Mouse (Mus musculus) forebrain, embryonic 11.5 days (tissue): ENCODE results near the gene Hsf4. TPM values are rescaled to one million over a fixed set of nuclear protein-coding genes. Genes with fewer than 3 reads are reported as not detected.
"Not testable (repeated sequence)": the region's sequence is repeated elsewhere in the genome, so short reads cannot be mapped to it uniquely, and the experiment has no call there.

Experiments
- ATAC-seq: fragments of 200-750 bp; cut with Nextera tagmentation; replicated peaks from 2 replicates; pipeline ENCODE4 v1.8.0; 2017; ENCODE audit warnings: moderate TSS enrichment; ENCODE audit not compliant: low FRiP score
- DNase-seq: peaks from one replicate; pipeline ENCODE4 v3.0.0-alpha.2; 2017; ENCODE audit warnings: low spot score
- H3K27ac ChIP-seq: fragments of 300-500 bp; sonication (generic); 2 replicates; pipeline ENCODE4 v1.5.1; 2014; ENCODE audit warnings: low read depth, low read length
- H3K27me3 ChIP-seq: fragments of 300-500 bp; sonication (generic); 2 replicates; pipeline ENCODE4 v1.6.1; 2014; ENCODE audit warnings: mild to moderate bottlenecking, low read length, mixed read lengths; ENCODE audit not compliant: control insufficient read depth, insufficient read depth
- H3K36me3 ChIP-seq: fragments of 300-500 bp; sonication (generic); 2 replicates; pipeline ENCODE4 v1.6.1; 2014; ENCODE audit warnings: mild to moderate bottlenecking, low read length, moderate library complexity, mixed read lengths; ENCODE audit not compliant: control insufficient read depth, insufficient read depth
- H3K4me1 ChIP-seq: fragments of 300-500 bp; sonication (generic); replicated peaks from 2 replicates; pipeline ENCODE4 v1.6.1; 2014; ENCODE audit warnings: low read length, mixed read lengths; ENCODE audit not compliant: control insufficient read depth, insufficient read depth
- H3K4me2 ChIP-seq: fragments of 300-500 bp; sonication (generic); 2 replicates; pipeline ENCODE4 v1.6.1; 2014; ENCODE audit warnings: low read depth, mild to moderate bottlenecking, low read length, moderate library complexity, mixed read lengths; ENCODE audit not compliant: severe bottlenecking
- H3K4me3 ChIP-seq: fragments of 300-500 bp; sonication (generic); 2 replicates; pipeline ENCODE4 v1.5.1; 2014; ENCODE audit warnings: low read depth, low read length
- H3K9ac ChIP-seq: fragments of 300-500 bp; sonication (generic); 2 replicates; pipeline ENCODE4 v1.6.1; 2014; ENCODE audit warnings: low read length
- H3K9me3 ChIP-seq: fragments of 300-500 bp; sonication (generic); 2 replicates; pipeline ENCODE4 v1.6.1; 2016; ENCODE audit warnings: low read length, mixed read lengths; ENCODE audit not compliant: control insufficient read depth
- WGBS: fragments of 180-500 bp; shearing (Covaris S2); extraction: QIAGEN DNeasy Blood & Tissue Kit; methylation state at CpG from one replicate; pipeline ENCODE4 v1.1.7; 2014; 5-methylcytosine and 5-hydroxymethylcytosine counted together
- polyA plus RNA-seq: library from polyadenylated mRNA; unstranded; fragments of >200 nt; fragmentation: Nextera tagmentation; extraction: Ambion mirVana; gene quantifications from 2 replicates; pipeline ENCODE4 v1.2.1, GENCODE M21; 2014

The Hsf4 gene
- polyA plus RNA-seq = not detected in 2 replicates

DNA sequence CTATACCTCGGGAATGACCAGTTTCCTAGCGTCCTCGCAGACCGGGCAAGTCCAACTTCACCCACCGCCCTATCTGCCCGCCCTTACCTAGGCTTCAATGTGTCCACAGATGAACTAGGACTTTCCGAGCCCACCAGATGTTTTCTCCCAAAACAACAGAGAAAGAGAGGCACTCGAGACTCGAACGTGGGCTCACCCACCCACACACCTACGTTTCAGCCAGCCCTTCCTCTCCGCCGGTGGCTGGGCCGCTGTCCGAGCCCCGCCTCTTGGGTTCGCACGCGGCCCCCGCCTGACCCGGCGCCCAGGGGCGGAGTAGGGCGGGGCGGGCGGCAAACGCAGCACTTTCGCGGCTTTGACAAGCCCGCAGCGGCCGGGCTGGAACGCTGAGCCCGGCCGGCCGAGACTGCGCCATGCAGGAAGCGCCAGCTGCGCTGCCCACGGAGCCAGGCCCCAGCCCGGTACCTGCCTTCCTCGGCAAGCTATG lies at the start of gene Hsf4:
Gene Hsf4 (plus strand): TSS at position 341 of the 487 bp plus-strand sequence.
- no peaks in the 10 kb centered on the region; the same call in 1 of the 2 replicates for H3K9me3 ChIP-seq
- peak within 1 kb of the TSS; percentile 71 for H3K4me2 ChIP-seq
- H3K27ac ChIP-seq = no peak within 1 kb of the TSS
- DNase-seq (peak; percentile 67), ATAC-seq (no peak)
- WGBS = under 1% methylated on average over 41 of the region's 42 CpGs
- peak within 1 kb of the TSS; percentile 24; the same call in 1 of the 2 replicates for H3K9ac ChIP-seq
- H3K27me3 ChIP-seq = peaks cover 89% of the 10 kb centered on the region
- peak within 1 kb of the TSS; percentile 41 for H3K4me3 ChIP-seq
- H3K4me1 ChIP-seq = peaks cover 18% of the 10 kb centered on the region
- no peaks in the 10 kb centered on the region for H3K36me3 ChIP-seq

DNA sequence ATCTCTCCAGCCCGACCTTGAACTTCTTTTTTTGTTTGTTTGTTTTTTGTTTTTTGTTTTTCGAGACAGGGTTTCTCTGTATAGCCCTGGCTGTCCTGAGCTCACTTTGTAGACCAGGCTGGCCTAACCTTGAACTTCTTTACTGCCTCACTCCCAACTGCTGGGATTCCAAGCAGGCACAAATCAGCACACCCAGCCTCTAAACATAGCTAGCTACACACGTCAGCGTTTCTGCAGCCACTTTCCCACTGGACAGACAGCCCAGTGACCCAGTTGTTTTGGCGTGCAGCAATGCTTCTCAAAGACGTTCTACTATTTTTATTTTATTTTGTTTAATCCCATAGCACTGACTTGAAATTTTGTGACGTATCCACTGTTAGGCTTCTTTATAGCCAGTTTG lies 45.8 kb upstream of the Hsf4 start:
- H3K4me3 ChIP-seq = no peak overlapping the region
- no peaks in the 10 kb centered on the region for H3K27me3 ChIP-seq
- H3K9ac ChIP-seq = no peak overlapping the region
- no peaks in the 10 kb centered on the region for H3K9me3 ChIP-seq
- H3K4me1 ChIP-seq = peaks cover 5% of the 10 kb centered on the region
- H3K27ac ChIP-seq = no peak overlapping the region
- no peaks in the 10 kb centered on the region for H3K36me3 ChIP-seq
- no peak for DNase-seq
- WGBS = 82% methylated on average over 7 of the region's 7 CpGs
- H3K4me2 ChIP-seq = no peak overlapping the region
- no peak for ATAC-seq

DNA sequence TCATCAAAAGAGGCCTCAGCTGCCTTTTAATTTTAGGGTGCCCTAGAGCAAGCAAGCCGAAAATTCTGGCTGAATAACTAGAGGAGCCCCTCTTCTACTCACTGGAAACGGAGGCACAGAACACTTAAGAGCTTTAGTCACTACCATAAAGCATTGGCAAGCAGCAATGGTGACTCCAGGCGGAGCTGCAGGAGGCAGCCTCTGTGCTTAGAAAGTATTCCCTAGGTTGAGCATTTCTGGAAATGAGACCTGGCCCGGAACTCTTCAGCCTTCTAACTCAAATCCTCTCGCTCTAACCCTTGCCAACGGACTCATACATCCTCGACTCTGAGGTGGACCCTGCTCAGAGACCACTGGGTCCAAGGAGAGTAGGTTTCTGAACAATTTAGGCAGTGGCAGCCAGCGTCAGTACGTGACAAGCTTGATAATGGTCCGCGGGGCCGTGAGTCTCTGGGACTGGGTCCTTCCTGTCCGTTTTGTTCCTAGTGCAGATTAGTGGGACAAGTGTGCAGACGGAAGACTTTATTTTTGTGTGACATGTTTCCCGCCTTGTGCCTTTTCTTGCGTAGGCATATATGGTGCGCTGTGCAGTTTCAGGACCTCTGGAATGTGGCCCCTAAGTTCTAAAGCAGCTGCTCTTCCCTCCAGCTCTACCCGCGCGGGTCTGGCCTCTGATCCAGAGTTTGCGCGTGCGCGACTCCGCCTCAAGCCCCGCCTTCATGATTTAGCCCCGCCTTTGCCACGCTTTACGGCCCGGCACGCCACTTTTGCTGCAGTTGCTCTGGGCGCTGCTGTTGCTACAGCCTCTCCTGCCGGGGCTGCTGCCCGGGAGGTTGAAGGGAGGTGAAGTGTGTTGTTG lies 45.0 kb upstream of the Hsf4 start, which contains the start of gene D230025D16Rik:
Gene D230025D16Rik (plus strand): TSS at position 733 of the 859 bp plus-strand sequence.
- peak within 1 kb of the TSS; percentile 46; the same call in 1 of the 2 replicates for H3K27ac ChIP-seq
- peak; percentile 97 for DNase-seq

DNA sequence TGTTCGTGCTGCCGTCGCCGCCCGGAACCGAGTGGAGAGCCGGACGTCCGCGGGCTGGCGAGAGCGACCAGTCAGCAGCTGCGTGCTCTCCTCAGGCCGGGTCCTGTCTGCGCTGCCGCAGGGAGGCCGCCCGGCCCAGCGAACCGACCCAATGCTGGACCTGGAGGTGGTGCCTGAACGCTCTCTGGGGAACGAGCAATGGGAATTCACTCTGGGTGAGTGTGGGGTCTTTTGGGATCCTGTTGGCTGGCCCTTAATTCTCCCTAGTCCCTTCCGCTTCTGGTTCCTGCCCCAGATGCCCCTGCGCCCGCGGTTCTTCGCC lies 44.4 kb upstream of the Hsf4 start:
- H3K27ac ChIP-seq = 0 out of 2 replicates have a peak overlapping the region, but pooled peaks have one; percentile 46
- H3K4me2 ChIP-seq = peak overlapping the region; percentile 85
- DNase-seq (no peak), ATAC-seq (no peak)
- no peaks in the 10 kb centered on the region for H3K36me3 ChIP-seq
- H3K9me3 ChIP-seq = no peaks in the 10 kb centered on the region
- H3K9ac ChIP-seq = peak overlapping the region; percentile 89
- under 1% methylated on average over 27 of the region's 27 CpGs for WGBS
- no peaks in the 10 kb centered on the region for H3K27me3 ChIP-seq
- H3K4me1 ChIP-seq = peaks cover 5% of the 10 kb centered on the region
- H3K4me3 ChIP-seq = peak overlapping the region; percentile 91

More for the DNA sequence above, 45.0 kb upstream of the Hsf4 start, which contains the start of gene D230025D16Rik:
- Histone ChIP-seq H3K4me3 (peak within 1 kb of the TSS; percentile 91), H3K9ac (peak within 1 kb of the TSS; percentile 89), H3K4me2 (peak within 1 kb of the TSS; percentile 85), H3K36me3 (no peaks in the 10 kb centered on the region), H3K9me3 (no peaks in the 10 kb centered on the region), H3K27me3 (no peaks in the 10 kb centered on the region), H3K4me1 (peaks cover 5% of the 10 kb centered on the region)
- peak; percentile 94 for ATAC-seq
- 3% methylated on average over 34 of the region's 34 CpGs for WGBS

DNA sequence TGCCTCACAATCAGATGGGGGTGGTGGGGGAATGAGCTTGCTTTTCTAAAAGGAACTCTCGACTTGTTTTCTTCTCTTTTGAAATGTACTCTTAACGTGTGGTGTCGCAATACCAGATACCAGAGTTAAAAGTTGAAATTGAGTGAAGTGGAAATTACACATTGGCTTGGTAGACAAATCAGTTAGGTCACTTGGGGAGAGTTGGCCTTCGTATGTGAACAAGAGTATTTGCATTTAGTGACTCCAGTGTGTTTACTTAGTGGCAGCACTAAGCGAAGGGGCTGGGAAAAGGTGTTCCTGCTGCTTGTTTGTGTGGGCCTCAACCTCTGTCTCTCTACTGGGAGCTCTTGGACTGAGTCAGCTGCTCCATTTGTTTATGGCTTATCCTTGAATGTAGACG lies 43.7 kb upstream of the Hsf4 start:
- WGBS = 38% methylated on average over 6 of the region's 6 CpGs

DNA sequence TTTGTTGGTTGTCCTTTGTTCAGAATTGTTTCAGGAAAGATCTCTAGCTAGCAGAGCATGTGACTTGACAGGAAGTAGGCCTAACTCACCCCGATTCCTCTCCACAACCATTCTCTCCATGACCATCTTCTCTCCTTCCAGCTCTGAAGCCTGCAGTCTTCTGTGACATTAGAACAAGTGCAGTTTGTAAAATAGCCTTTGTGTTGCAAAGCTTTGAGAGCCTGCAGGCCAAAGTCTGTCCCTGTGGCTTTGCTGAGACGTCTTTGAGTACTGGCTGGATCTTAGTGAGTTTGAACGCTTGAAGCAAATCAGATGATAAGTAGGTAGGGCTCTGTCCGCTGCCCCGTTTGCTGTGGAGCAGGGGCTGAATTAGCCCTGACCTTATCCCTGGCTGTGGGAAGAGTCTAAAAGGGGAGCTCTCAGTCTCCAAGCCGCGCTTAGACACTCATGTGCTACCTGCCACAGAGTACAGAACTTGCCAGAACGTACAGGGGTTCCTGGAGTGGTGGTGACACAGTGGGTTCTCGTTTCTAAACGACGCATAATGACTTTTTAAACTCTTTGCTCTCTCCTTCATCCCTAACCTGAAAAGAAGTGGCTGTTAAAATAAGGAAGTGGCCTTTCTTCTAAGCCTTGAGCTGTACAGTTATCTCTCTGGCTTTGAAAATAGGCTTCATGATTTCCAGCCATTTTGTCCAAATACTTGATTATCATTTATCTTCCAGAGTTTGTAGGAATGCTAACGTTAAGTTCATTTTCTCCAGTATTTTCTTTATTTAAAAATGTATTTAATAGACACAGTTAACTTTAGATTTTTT lies 37.9 kb upstream of the Hsf4 start:
- no peak overlapping the region for H3K4me3 ChIP-seq
- no peak overlapping the region for H3K27ac ChIP-seq
- ATAC-seq (no peak), DNase-seq (no peak)
- no peak overlapping the region for H3K4me2 ChIP-seq
- no peaks in the 10 kb centered on the region for H3K36me3 ChIP-seq
- no peaks in the 10 kb centered on the region for H3K9me3 ChIP-seq
- no peaks in the 10 kb centered on the region for H3K4me1 ChIP-seq
- H3K27me3 ChIP-seq = no peaks in the 10 kb centered on the region
- no peak overlapping the region for H3K9ac ChIP-seq
- 87% methylated on average over 12 of the region's 12 CpGs for WGBS

More for the DNA sequence above, 43.7 kb upstream of the Hsf4 start:
- Histone ChIP-seq H3K4me2 (peak overlapping the region; percentile 85), H3K36me3 (no peaks in the 10 kb centered on the region), H3K4me3 (peak overlapping the region; percentile 91), H3K9ac (peak overlapping the region; percentile 89), H3K27ac (no peak overlapping the region), H3K4me1 (peaks cover 5% of the 10 kb centered on the region), H3K27me3 (no peaks in the 10 kb centered on the region), H3K9me3 (no peaks in the 10 kb centered on the region)
- ATAC-seq = no peak
- DNase-seq = no peak

DNA sequence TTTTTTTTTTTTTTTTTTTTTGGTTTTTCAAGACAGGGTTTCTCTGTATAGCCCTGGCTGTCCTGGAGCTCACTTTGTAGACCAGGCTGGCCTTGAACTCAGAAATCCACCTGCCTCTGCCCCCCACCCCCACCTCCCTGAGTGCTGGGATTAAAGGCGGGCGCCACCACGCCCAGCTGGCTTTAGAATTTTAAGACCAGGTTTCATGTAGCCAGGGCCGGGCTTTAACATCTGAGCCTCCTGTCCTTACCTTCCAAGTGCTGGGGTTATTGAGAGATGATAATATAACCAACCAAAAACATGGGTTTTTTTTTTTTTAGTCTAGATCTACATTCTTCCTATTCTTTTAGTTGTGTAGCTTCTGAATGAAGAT lies 37.3 kb upstream of the Hsf4 start:
- not testable (repeated sequence) for H3K4me1 ChIP-seq, H3K4me3 ChIP-seq, H3K36me3 ChIP-seq, DNase-seq, H3K9ac ChIP-seq, H3K4me2 ChIP-seq, H3K9me3 ChIP-seq, H3K27ac ChIP-seq, ATAC-seq, H3K27me3 ChIP-seq
- 95% methylated on average over 4 of the region's 4 CpGs for WGBS

DNA sequence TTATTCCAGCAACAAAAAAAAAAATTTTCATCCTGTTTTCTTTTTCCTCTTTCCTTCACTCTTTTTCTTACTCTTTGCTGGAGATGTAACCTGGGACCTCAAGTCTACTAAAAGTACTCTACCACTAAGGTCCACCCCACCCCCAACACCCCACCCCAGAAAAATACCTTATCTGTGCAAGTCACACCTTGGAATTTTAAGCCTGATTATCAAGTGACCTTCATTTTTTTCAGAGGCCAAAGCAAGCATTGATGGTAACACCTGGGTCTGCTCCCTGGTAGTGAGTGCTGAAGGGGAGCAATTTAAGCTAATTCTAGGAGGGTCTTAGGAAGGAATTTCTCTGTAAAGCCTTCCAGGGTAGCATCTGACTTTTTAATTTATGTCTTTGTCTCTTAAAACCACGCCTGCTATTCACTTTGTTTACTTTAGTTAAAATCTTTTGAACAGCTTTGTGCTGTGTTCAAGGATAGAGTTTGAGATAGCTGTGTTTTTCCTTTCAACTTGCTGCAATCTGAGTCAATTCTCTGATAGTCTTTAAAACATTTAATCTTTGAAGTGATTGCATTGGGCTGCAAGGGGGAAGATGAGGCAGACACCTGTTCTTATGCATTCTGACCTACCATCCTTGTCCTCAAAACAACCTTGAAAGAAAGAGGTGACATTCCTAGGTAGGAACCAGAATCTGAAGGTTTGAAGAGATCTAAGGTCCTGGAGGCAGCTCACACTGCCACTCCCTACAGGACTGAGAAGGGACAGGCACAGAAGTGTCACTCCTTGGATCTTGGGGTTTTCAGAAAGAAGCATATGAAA lies 36.3 kb upstream of the Hsf4 start:
- 70% methylated on average over 1 of the region's 1 CpGs for WGBS
- Histone ChIP-seq H3K9me3 (no peaks in the 10 kb centered on the region), H3K4me3 (no peak overlapping the region), H3K36me3 (no peaks in the 10 kb centered on the region), H3K4me2 (no peak overlapping the region), H3K4me1 (no peaks in the 10 kb centered on the region), H3K27me3 (no peaks in the 10 kb centered on the region), H3K9ac (no peak overlapping the region), H3K27ac (no peak overlapping the region)
- ATAC-seq (no peak), DNase-seq (no peak)
